Mouse (Mus musculus): ENCODE results near the gene Cdk5r2.

Cdk5r2 gene

GRCm38 (mm10) chr1:74851001-74851775 lies 3.5 kb upstream of the Cdk5r2 start:
- no peak for DNase-seq (ENCODE audit: extremely low read depth, low read depth, low spot score)

DNA sequence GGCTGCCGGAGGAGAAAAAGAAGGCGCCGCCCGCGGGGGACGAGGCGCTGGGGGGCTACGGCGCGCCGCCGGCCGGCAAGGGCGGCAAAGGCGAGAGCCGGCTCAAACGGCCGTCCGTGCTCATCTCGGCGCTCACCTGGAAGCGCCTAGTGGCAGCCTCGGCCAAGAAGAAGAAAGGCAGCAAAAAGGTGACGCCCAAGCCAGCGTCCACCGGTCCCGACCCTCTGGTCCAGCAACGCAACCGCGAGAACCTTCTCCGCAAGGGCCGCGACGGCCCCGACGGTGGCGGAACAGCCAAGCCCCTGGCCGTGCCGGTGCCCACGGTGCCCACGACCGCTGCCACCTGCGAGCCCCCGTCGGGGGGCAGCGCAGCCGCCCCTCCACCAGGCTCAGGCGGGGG lies 422 bp downstream of the Cdk5r2 start:
- no peak for DNase-seq (ENCODE audit: extremely low read depth, low read depth, low spot score)

- DNase-seq (ENCODE audit: extremely low read depth, low read depth, low spot score), result no peak
Measured at GRCm38 (mm10) chr1:74855651-74856438, 1.1 kb downstream of the Cdk5r2 start.

GRCm38 (mm10) chr1:74856439-74856720 lies 1.6 kb downstream of the Cdk5r2 start:
- no peak for DNase-seq (ENCODE audit: extremely low read depth, low read depth, low spot score)

DNA sequence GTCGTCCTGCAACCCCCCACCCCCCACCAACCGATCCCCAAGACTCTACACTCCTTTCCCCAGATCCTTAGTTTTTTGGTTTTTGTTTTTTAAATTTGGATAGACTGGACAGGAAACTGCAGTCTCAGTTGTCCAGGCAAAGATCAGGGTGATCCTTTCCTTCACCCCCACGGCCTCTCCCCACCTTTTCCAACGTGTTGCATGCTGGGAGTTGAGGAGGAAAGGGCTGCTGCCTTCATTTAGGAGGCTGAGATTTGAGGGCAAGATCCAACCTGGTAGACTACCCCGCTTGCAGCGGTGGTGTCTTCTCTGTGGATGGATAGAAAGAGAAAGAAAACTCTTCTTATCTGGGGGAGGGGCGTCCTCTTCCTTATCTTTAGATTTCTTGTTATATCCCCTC lies 2.1 kb downstream of the Cdk5r2 start:
- DNase-seq (ENCODE audit: extremely low read depth, low read depth, low spot score), result no peak

- DNase-seq (ENCODE audit: extremely low read depth, low read depth, low spot score), result no peak
Measured at GRCm38 (mm10) chr1:74857201-74857600, 2.5 kb downstream of the Cdk5r2 start.

DNA sequence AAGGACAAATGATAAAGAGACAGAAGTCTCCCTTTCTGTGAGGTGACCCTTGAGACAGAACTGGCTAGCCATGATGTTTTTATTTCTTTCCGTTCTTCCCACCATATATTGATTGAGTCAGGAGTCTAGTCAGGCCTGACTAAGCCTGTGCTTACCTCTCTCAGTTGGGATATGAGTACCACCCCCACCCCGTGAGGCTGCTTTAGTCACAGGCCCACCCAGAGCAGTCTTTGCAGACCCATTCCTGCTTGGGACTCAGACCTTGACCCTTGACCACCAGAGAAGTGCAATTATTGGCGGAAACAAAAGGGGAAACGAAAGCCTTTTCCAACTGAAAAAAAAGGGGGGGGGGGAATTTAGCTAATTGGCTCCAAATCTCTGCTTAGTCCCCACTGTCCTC lies 2.9 kb downstream of the Cdk5r2 start:
- no peak for DNase-seq (ENCODE audit: extremely low read depth, low read depth, low spot score)

GRCm38 (mm10) chr1:74858171-74858719 lies 3.5 kb downstream of the Cdk5r2 start:
- DNase-seq (ENCODE audit: extremely low read depth, low read depth, low spot score), result no peak

DNA sequence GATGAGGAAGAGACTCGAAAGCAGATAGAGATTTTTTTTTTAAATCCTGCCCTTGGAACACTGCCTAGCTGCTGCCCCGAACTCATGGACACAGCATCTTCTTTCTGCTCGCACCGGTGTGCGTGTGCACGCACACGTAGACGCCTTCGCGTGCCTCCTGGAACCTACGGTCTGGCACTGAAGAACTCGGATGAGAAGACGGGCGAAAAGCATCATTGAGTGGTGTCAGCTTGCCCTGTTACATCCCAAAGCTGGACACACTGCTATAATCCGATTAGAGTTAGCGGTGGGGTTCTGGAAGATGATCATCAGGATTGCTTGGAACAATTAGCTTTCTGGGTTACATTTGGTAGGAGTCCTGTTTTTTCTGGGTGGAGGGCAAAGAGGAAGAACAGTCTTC lies 4.1 kb downstream of the Cdk5r2 start:
- DNase-seq (ENCODE audit: extremely low read depth, low read depth, low spot score), result no peak

DNA sequence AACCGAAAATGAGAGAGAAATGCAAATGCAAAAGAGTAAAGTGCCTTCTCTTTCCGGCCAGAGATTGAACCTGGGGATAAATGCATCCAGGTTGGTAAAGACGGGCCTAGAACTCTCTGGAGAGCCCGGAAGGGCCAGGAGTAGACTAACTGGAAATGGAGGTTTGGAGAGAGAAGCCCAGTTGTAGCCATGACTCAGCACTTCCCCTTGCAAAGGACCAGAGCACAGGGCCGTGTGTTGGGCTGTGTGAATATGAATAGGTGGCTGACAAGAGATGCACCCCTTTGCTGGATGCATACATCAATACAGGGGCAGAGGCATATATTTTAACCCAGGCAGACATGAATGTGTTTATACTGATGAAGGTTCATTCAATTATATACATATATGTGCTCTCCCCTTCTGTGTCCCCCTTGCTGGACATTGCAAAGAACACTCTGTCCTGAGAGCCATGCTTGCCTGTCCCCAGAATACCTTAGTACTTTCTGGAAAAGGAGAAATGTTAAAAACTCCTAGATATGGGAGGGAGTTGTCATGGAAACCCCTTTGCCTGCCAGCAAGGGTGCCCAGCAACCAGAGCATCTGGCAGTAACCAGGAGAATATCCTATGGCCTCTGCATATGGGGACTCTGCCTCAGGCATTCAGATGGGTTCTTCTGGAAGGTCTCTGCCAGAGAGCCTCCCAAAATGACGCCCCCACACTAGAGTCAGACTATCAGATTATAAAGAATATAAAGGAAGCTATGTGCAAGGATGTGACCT lies 4.7 kb downstream of the Cdk5r2 start:
- DNase-seq (ENCODE audit: extremely low read depth, low read depth, low spot score), result no peak

GRCm38 (mm10) chr1:74861783-74862182 lies 7.0 kb downstream of the Cdk5r2 start:
- no peak for DNase-seq (ENCODE audit: extremely low read depth, low read depth, low spot score)

DNA sequence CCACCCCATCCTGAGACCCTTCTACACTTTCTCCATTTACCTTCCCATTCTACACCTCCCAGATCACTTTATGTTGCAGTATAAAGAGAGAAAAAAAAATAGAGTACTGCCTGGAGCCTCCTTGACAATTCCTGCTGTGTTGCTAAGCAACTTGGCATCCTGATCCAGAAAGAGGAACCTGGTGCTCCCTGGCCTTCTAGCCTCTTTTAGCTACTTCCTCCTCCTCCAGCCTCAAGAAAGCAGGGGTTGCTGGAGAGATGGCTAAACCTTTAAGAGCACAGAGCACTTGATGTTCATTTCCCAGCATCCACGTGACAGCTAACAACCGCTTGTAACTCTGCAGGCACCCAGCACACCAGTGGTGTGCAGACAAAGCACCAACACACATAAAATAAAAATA lies 17.5 kb downstream of the Cdk5r2 start:
- DNase-seq (ENCODE audit: extremely low read depth, low read depth, low spot score), result no peak

- DNase-seq (ENCODE audit: extremely low read depth, low read depth, low spot score), result no peak
Measured at GRCm38 (mm10) chr1:74877199-74877598, 22.5 kb downstream of the Cdk5r2 start.

DNA sequence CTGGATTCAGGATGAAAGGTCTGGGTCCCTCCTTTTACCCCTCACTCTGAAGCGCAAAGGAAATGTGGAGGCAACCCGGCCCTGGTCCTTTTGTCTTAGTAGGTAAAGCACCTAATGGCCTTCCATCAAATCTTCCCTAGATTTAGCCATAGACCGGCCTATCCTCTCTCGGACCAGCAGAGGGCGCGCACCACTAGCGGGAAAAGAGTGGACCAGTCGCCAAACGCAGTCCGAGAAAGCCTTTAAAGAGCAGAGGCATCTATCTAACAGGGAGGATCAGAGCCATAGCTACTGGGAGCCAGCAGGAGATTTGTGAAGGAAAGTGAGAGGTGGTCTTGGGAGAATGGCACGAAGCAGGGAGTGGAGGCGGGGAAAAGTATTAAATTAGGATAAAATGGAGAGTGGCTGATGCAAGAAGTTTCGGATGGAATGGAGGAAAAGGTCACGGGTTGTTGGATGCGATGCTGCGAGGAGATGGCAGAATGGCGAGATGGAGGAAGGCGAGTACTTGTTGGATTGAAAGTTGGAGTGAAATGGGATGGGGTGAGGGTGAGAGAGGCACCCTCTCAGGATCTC lies 26.1 kb downstream of the Cdk5r2 start:
- no peak for DNase-seq (ENCODE audit: extremely low read depth, low read depth, low spot score)

- no peak for DNase-seq (ENCODE audit: extremely low read depth, low read depth, low spot score)
Measured at GRCm38 (mm10) chr1:74882055-74882734, 27.5 kb downstream of the Cdk5r2 start.

DNA sequence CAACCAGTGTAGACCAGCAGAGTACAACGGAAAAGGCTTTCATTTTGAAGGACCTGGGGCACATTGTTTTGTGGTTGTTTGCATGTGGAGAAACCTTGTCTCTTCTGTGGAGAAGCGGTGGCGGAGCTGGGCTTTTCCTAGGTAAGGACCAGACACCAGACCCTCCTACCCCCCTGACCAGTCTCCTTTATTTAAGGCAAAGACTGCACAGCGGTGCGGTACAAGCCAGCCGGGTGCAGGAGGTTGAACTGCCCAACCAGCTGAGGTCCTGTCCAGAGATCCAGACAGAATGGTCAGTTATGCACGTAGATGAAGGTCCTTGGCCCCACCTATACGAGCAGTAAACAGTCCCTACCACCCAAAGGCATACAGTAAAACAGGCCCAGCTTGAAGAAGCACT lies 28.1 kb downstream of the Cdk5r2 start:
- DNase-seq (ENCODE audit: extremely low read depth, low read depth, low spot score), result no peak

DNA sequence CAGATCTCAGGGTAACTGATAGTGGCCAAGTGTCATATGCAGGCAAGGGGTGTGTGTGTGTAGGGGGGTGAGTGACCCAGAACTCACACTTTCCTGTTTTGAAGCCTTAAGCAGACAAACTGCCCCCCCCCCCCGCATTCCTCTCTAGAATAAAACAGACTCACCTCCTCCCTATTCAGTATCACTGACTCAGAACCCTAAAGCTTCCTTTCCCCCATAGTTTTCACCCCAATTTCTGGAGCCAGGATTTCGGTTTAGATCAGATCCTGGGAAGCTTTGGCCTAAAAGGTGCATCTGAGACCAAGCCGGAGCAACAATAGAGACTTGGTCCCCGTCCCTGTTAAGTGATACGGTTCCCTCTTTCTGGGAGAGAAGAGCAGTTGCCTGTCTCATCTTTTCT lies 28.7 kb downstream of the Cdk5r2 start:
- no peak for DNase-seq (ENCODE audit: extremely low read depth, low read depth, low spot score)

- no peak for DNase-seq (ENCODE audit: extremely low read depth, low read depth, low spot score)
Measured at GRCm38 (mm10) chr1:74884196-74885141, 29.7 kb downstream of the Cdk5r2 start.

GRCm38 (mm10) chr1:74885369-74886042 lies 30.8 kb downstream of the Cdk5r2 start, which contains the start of gene Fev:
Gene Fev, minus strand, starts transcription at chr1:74885419.
- no peak for DNase-seq (ENCODE audit: extremely low read depth, low read depth, low spot score)
